Mouse (Mus musculus) stomach, postnatal 0 days (tissue): Measurements from ENCODE around the gene Hist1h4b. TPM values are rescaled to one million over a fixed set of nuclear protein-coding genes. Genes with fewer than 3 reads are reported as not detected.

Source experiments
- ATAC-seq: fragments of 200-750 bp; cut with Nextera tagmentation; 2 replicates; pipeline ENCODE4 v1.8.0; 2017; ENCODE audit not compliant: low FRiP score, low TSS enrichment
- DNase-seq: peaks from one replicate; pipeline ENCODE4 v3.0.0-alpha.2; 2016; ENCODE audit warnings: low spot score
- H3K27ac ChIP-seq: fragments of 300-500 bp; sonication (generic); replicated peaks from 2 replicates; pipeline ENCODE4 v1.5.1; 2014; ENCODE audit warnings: mild to moderate bottlenecking, control low read depth
- H3K27me3 ChIP-seq: fragments of 300-500 bp; sonication (generic); 2 replicates; pipeline ENCODE4 v1.6.1; 2014; ENCODE audit warnings: low read length; ENCODE audit not compliant: control insufficient read depth, insufficient read depth
- H3K36me3 ChIP-seq: fragments of 300-500 bp; sonication (generic); 2 replicates; pipeline ENCODE4 v1.6.1; 2014; ENCODE audit warnings: low read length, mixed read lengths; ENCODE audit not compliant: control insufficient read depth, insufficient read depth
- H3K4me1 ChIP-seq: fragments of 300-500 bp; sonication (generic); replicated peaks from 2 replicates; pipeline ENCODE4 v1.6.1; 2014; ENCODE audit warnings: antibody characterized with exemption; ENCODE audit not compliant: control insufficient read depth, insufficient read depth
- H3K4me2 ChIP-seq: fragments of 300-500 bp; sonication (generic); replicated peaks from 2 replicates; pipeline ENCODE4 v1.6.1; 2014; ENCODE audit warnings: low read depth, mild to moderate bottlenecking, control low read depth, moderate library complexity
- H3K4me3 ChIP-seq: fragments of 300-500 bp; sonication (generic); 2 replicates; pipeline ENCODE4 v1.5.1; 2014; ENCODE audit warnings: low read depth, low read length, control low read depth
- H3K9ac ChIP-seq: fragments of 300-500 bp; sonication (generic); 2 replicates; pipeline ENCODE4 v1.6.1; 2014; ENCODE audit warnings: mild to moderate bottlenecking, low read length, control low read depth, mixed read lengths
- H3K9me3 ChIP-seq: fragments of 300-500 bp; sonication (generic); 2 replicates; pipeline ENCODE4 v1.6.1; 2016; ENCODE audit warnings: low read length; ENCODE audit not compliant: control insufficient read depth
- CTCF ChIP-seq: IDR thresholded peaks from 2 replicates; pipeline ENCODE4 v1.5.1; 2016; ENCODE audit warnings: antibody characterized with exemption, low read depth, mild to moderate bottlenecking, moderate library complexity
- EP300 ChIP-seq: optimal IDR thresholded peaks from 2 replicates; pipeline ENCODE3; 2016; ENCODE audit warnings: antibody characterized with exemption
- WGBS: fragments of 180-500 bp; shearing (Covaris S2); extraction: QIAGEN DNeasy Blood & Tissue Kit; methylation state at CpG from one replicate; pipeline ENCODE4 v1.1.7; 2014; 5-methylcytosine and 5-hydroxymethylcytosine counted together
- polyA plus RNA-seq: library from polyadenylated mRNA; unstranded; fragments of >200 nt; fragmentation: Nextera tagmentation; extraction: Ambion mirVana; gene quantifications from 2 replicates; pipeline ENCODE4 v1.2.1, GENCODE M21; 2015

The Hist1h4b gene
- polyA plus RNA-seq, 1 experiment from 2014 or later = 2.0 TPM

DNA sequence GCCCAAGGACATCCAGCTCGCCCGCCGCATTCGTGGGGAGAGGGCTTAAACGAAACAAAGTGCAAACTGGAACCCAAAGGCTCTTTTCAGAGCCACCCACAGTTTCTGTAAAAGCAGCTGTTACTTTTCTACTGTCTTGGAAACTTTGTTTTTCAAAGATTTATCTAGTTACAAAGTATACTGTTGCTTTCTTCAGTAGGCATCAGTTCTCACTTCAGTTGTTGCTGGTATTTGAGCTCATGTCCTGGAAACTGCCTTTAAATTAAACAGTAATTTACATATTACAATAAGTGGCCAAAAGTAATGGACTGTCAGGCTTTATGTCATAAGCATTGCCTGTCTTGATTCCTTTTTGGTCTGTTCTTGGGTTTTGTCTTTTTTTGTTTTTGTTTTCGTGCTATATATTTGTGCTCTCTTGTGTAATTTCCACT, 4.1 kb upstream of the Hist1h4b start:
- Histone ChIP-seq H3K9me3 (no peaks in the 10 kb centered on the region), H3K4me1 (no peaks in the 10 kb centered on the region), H3K4me2 (peak overlapping the region; percentile 40), H3K36me3 (no peaks in the 10 kb centered on the region), H3K27ac (0 out of 2 replicates have a peak overlapping the region, but pooled peaks have one; percentile 18), H3K4me3 (peak overlapping the region; percentile 20), H3K9ac (peak overlapping the region; percentile 47), H3K27me3 (no peaks in the 10 kb centered on the region)
- WGBS = 6% methylated on average over 6 of the region's 6 CpGs
- no peak for ATAC-seq
- TF ChIP-seq EP300 (no peak), CTCF (no peak)
- DNase-seq = no peak

DNA sequence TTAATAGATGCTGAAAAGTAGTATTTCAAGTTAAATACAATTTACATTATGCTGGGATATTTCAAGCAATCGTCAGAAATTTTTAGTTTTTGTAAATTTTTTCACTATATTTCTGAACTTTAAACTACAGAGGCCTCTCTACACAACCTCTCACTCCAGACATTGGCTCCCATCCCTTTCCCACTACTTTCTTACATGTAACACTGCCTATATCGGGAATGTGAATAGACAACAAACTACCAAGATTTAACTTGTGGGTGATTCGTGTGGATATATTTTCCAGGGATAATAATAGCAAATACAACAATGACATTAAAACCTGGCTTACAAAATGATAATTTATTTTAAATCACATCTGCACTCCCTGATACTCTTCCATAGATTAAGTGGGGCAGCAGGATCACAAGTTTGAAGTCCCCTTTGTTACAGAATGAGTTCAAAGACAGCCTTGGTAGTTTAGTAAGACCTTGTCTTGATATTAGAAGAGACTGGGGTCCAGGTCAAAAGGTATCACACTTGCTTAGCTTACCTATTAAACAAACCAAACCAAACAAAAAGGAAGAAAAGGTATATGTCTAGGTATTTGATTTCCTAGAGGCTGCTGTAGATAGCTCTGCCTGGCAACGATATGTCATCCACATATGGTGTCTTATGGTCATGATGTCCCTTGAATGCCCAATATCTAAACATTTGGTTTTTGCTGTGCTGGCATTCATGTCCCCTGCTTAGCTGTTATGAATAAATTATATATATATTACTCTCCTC, 3.3 kb upstream of the Hist1h4b start:
- ATAC-seq = no peak

GRCm38 (mm10) chr13:23755000-23755399, 1.8 kb upstream of the Hist1h4b start:
- no peaks in the 10 kb centered on the region for H3K9me3 ChIP-seq
- TF ChIP-seq CTCF (no peak), EP300 (no peak)
- DNase-seq (no peak), ATAC-seq (no peak)
- no peaks in the 10 kb centered on the region for H3K36me3 ChIP-seq
- H3K27ac ChIP-seq = no peak overlapping the region
- no peaks in the 10 kb centered on the region for H3K27me3 ChIP-seq
- H3K4me3 ChIP-seq = no peak overlapping the region
- H3K4me2 ChIP-seq = no peak overlapping the region
- H3K4me1 ChIP-seq = no peaks in the 10 kb centered on the region
- H3K9ac ChIP-seq = no peak overlapping the region

More for the DNA sequence above, 3.3 kb upstream of the Hist1h4b start:
- no peaks in the 10 kb centered on the region for H3K9me3 ChIP-seq
- H3K4me3 ChIP-seq = no peak overlapping the region
- H3K9ac ChIP-seq = no peak overlapping the region
- no peak for TF ChIP-seq EP300
- TF ChIP-seq CTCF = no peak
- H3K27me3 ChIP-seq = no peaks in the 10 kb centered on the region
- H3K4me2 ChIP-seq = no peak overlapping the region
- DNase-seq = no peak
- H3K27ac ChIP-seq = no peak overlapping the region
- no peaks in the 10 kb centered on the region for H3K36me3 ChIP-seq
- H3K4me1 ChIP-seq = no peaks in the 10 kb centered on the region
- WGBS = 36% methylated on average over 4 of the region's 4 CpGs

DNA sequence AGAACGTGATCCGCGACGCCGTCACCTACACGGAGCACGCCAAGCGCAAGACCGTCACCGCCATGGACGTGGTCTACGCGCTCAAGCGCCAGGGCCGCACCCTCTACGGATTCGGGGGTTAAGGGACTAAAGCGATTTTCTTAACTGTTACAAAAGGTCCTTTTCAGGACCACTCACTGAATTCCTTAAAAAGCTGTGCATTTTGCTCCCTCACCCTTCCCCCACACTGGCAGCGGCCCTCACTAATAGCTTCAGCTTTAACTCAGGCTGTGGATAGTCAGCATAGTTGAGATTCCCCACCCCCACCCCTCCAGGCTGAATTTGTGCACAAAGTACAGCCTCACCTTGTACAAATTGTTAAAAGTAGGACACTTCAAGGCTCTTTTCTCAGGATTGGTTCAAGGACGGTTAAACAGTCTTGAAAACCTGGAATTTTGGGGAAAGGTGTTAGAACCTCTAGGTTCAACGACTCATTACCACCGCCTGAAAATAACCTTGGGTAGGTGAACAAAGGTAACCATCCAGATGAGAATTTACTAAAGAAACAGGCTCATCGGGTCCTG, 479 bp downstream of the Hist1h4b start:
- no peaks in the 10 kb centered on the region for H3K4me1 ChIP-seq
- no peaks in the 10 kb centered on the region for H3K36me3 ChIP-seq
- peak overlapping the region; percentile 61 for H3K9ac ChIP-seq
- H3K27me3 ChIP-seq = no peaks in the 10 kb centered on the region
- ATAC-seq = 0 out of 2 replicates have a peak, but pooled peaks have one; percentile 1
- under 1% methylated on average over 15 of the region's 23 CpGs for WGBS
- TF ChIP-seq CTCF (no peak), EP300 (no peak)
- H3K4me2 ChIP-seq = peak overlapping the region; percentile 52
- H3K27ac ChIP-seq = peak overlapping the region; percentile 90
- peak overlapping the region; percentile 35 for H3K4me3 ChIP-seq
- no peaks in the 10 kb centered on the region for H3K9me3 ChIP-seq
- peak; percentile 56 for DNase-seq

DNA sequence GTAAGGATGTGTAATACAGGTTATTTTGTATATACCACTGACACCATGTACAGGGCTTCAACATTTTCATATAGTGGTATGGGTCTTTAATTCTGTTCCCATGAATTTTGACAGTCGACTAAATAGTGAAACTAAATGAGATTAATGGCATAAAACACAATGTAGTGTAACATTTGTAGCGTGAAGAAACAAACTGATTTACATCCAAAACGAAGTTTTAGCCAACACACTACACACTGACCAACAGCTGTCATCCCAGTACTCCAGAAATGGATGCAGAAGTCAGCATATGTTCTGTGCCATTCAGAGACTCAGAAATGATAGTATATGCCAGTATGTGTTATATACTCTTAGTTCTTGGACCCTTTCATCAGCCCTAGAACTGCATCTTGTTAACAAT, 1.1 kb downstream of the Hist1h4b start:
- H3K4me3 ChIP-seq = no peak overlapping the region
- no peaks in the 10 kb centered on the region for H3K9me3 ChIP-seq
- 43% methylated on average over 3 of the region's 3 CpGs for WGBS
- H3K4me1 ChIP-seq = no peaks in the 10 kb centered on the region
- no peak overlapping the region for H3K4me2 ChIP-seq
- H3K9ac ChIP-seq = no peak overlapping the region
- H3K27ac ChIP-seq = no peak overlapping the region
- DNase-seq (no peak), ATAC-seq (no peak)
- no peaks in the 10 kb centered on the region for H3K36me3 ChIP-seq
- no peak for TF ChIP-seq EP300
- no peak for TF ChIP-seq CTCF
- no peaks in the 10 kb centered on the region for H3K27me3 ChIP-seq

DNA sequence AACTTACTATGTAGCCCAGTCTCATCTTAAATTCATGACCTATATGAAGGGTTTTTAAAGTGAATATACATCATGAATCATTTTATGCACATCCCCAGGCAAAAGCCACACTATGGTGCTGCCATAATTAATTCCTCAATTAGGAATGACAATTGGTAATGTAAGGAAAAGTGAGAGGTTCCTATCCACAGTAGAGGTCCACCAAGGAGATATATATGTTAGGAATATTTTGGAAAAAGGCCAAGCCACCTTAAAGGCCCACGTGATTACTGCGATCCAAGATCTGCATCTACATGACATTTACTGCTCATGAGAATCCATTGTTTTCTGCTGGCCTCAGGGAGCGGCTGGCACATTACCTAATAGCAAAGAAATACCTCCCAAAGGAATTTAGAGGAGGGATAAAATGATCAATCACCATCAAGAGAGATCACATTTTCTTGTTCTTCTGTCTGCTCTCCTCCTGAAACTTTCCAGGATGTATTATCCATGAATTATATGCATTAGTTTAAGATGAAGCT, 2.5 kb downstream of the Hist1h4b start:
- no peaks in the 10 kb centered on the region for H3K9me3 ChIP-seq
- 60% methylated on average over 3 of the region's 3 CpGs for WGBS
- H3K36me3 ChIP-seq = no peaks in the 10 kb centered on the region
- peaks cover 3% of the 10 kb centered on the region; the same call in 1 of the 2 replicates for H3K4me1 ChIP-seq
- TF ChIP-seq EP300 (no peak), CTCF (no peak)
- no peak for DNase-seq
- H3K9ac ChIP-seq = no peak overlapping the region
- H3K27ac ChIP-seq = no peak overlapping the region
- H3K4me3 ChIP-seq = no peak overlapping the region
- H3K27me3 ChIP-seq = no peaks in the 10 kb centered on the region
- no peak for ATAC-seq
- no peak overlapping the region for H3K4me2 ChIP-seq
